Mouse (Mus musculus) splenic B cell, adult 2 months (primary cell): ENCODE data around the gene Ablim1.

Experiments used
- DNase-seq: peaks from one replicate; pipeline ENCODE4 v3.0.0-alpha.2; 2011; ENCODE audit warnings: low read depth, low spot score
- H3K27me3 ChIP-seq: 2 replicates; pipeline ENCODE4 v1.6.1; 2012; ENCODE audit warnings: mild to moderate bottlenecking, low read length, moderate library complexity, mixed read lengths; ENCODE audit not compliant: control insufficient read depth, poor library complexity, insufficient read depth, severe bottlenecking
- H3K36me3 ChIP-seq: 2 replicates; pipeline ENCODE4 v1.6.1; 2012; ENCODE audit warnings: mild to moderate bottlenecking, low read length, moderate library complexity, mixed read lengths; ENCODE audit not compliant: control insufficient read depth, poor library complexity, insufficient read depth, severe bottlenecking

Ablim1 gene

DNA sequence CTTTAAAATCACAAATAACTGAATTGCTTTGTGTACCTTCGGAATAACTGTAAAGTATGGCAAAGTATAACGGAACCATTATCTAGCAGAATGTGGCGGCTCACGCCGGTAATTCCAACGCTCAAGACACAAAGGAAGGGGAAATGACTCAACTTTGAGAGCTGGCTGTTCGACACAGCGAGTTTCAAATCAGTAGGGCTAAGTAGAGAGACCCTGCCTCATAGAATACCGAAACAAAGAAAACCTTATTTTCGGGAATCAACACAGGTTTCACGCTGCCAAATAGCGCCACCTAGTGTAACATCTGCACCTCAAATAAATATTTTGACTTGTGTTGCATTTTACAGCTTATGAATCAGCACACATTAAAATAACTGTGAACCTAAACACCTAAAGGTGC is 14.1 kb upstream of the Ablim1 start:
- H3K27me3 ChIP-seq: no peaks in the 10 kb centered on the region
- peak; percentile 75 for DNase-seq

DNA sequence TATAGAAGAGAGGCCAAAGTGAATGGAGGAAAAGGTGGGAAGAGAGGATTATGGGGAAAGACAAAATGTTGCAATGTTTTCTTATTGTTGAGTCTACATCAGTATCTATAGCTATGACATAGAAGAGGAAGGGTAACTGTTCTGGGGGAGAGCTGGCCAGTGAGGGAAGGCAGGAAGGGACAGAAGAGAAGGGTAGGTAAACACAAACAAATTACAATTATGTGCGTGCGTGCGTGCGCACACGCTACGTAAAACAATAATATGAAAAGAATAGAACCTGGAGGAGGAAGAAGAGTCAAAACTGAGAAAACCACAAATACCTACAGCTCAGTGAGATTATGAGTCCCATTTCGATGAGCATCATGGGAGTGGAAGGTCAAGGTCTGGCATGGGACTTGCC is 13.6 kb upstream of the Ablim1 start:
- no peak for DNase-seq
- Histone ChIP-seq H3K36me3 (no peaks in the 10 kb centered on the region), H3K27me3 (no peaks in the 10 kb centered on the region)

More for the DNA sequence above, 14.1 kb upstream of the Ablim1 start:
- no peaks in the 10 kb centered on the region for H3K36me3 ChIP-seq

DNA sequence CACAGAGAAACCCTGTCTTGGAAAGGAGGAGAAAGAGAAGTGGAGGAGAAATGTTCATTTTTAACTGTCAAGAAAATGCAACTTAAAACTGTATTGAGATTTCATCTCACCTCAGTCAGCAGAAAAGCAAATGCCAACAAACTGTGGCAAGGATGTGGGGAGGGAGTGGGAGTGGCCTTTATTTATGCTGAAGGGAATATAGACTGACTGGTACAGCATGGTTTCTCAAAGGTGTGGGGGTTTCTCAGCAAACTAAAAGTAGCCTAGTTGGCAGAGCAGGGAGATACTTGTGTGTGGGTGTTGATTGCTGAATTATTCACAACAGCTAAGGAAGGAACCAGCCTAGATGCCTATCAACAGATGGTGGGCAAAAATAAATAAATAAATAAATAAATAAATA is 13.0 kb upstream of the Ablim1 start:
- H3K36me3 ChIP-seq: no peaks in the 10 kb centered on the region
- no peaks in the 10 kb centered on the region for H3K27me3 ChIP-seq
- DNase-seq: no peak

DNA sequence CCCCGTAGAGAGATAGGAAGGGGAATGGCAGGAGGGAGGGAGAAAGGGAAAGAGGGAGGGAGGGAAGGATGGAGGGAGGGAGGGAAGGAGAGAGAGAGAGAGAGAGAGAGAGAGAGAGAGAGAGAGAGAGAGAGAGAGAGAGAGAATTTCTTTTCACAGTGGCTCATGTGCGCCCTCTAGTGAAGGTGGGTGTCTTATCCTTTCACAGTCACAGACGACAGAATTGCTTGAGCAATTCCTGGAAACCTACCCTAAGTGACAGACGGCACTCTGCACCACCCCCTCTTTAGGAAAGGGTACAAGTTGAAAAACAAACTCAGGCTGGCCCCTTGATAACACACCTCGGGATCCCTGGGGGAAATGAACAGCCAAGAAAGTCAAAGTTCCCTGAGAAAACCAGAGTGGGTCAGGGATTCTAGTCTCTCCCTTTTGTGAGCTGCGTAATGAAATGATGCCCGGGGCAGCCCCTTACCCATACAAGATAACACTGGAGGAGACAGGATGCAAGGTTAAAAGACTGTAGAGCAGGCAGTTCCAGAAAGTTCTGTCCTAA is 11.1 kb upstream of the Ablim1 start:
- H3K27me3 ChIP-seq: no peaks in the 10 kb centered on the region
- peak; percentile 79 for DNase-seq

DNA sequence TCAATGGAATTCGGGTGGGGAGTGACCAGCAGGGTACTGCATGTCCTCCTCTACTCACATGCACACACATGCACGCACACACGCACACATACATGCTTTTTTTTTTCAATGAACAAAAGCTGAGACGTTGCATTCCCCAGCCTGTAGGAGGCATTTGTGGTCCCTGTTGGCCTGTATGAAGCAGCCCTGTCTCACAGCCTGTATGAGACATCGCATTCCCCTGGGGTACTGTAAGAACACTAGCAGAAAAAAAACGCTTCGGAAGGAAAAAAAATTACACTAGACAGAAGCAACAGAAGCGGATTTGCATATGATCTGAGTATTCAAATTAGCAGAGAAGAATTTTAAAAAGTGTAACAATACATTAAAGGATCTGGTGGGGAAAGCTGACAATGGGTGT is 8.4 kb upstream of the Ablim1 start:
- no peak for DNase-seq
- no peaks in the 10 kb centered on the region for H3K27me3 ChIP-seq
- H3K36me3 ChIP-seq: no peaks in the 10 kb centered on the region

More for the DNA sequence above, 11.1 kb upstream of the Ablim1 start:
- no peaks in the 10 kb centered on the region for H3K36me3 ChIP-seq

DNA sequence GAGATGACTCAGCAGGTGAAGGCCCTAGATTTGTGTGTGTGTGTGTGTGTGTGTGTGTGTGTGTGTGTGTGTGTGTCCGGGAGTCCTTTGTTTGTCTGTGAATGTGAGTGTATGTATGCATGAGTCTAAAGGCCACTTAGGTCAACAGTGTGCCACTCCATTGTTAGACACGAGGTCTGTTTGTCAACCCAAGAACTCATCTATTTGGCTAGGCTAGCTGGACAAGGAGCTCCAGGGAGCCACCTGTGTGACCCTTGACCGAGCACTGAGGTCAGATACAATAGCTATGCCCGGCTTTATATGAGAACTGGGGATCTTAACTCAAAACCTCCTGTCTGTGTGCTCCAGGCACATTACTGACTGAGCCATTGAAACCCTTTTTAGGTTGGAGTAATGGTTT is 7.8 kb upstream of the Ablim1 start:
- no peaks in the 10 kb centered on the region for H3K36me3 ChIP-seq
- no peak for DNase-seq
- H3K27me3 ChIP-seq: no peaks in the 10 kb centered on the region

DNA sequence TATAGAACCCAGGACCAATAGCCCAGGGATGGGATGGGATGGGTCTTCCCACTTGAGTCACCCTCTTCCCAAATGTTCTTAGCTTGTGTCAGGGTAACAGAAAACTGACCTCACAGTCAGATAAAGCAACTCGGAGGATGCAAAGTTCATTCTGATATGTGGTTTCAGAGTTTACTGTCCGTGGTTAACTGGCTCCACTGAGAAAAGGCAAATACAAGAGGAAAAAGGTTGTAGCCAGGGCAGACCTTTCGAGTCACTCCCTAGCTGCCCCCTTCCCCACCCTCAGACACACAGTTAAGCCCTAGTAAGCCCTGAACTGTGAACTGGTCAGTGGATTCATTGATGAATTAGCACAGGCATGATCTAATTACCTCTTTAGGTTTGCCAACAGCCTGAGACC is 7.1 kb upstream of the Ablim1 start:
- Histone ChIP-seq H3K27me3 (no peaks in the 10 kb centered on the region), H3K36me3 (no peaks in the 10 kb centered on the region)
- no peak for DNase-seq

DNA sequence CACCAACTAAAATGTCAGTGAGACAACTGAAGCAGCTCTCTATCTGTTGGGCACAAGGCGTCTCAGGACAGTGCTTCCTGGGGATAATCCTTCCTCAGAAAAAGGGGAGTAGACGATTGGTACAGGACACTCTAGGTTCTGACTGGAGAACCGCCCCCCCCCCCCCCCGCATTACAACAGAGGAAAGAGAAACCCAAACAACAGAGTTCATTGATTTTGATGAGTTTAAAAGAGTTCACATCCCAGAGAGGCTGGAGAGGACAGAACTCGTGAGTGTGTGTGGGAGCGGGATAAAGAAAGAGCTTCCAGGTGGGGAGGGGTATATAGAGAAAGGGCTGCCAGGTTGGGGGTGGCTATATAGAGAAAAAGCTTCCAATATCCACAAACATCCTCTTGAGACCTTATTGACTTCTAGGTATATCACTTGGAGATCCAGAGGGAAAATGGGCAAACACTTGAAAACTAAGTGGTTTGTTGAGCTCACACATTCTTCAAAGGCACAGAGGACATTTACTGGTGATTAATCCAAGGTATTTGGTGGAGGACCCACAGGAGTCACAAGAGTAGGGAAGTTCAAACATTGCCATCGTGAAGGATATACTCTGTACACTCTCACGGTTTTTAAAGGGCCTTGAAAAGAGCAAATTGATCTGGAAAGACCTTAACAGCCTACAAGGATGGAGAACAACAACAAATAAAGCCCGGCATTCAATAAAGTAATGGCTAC is 6.1 kb upstream of the Ablim1 start:
- no peaks in the 10 kb centered on the region for H3K36me3 ChIP-seq
- H3K27me3 ChIP-seq: no peaks in the 10 kb centered on the region
- DNase-seq: no peak

DNA sequence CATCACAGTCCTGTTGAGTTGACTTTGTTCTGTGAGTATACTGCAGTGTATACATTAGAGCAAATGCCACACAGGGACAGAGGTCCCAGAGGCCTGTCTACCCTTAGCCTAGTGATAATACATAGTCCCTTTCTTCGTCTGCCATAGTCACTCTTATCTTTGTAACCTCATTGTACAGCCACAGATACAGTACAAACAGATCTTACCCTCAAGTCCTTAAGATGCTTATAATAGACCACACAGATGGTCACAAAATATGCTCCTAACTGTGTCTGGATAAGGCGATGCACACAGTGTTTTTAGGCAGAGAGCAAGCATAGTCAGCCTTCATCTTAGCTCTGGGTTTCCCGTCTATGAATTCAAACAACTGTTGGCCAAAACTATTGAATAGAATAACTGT is 1.9 kb upstream of the Ablim1 start:
- no peak for DNase-seq
- Histone ChIP-seq H3K27me3 (no peaks in the 10 kb centered on the region), H3K36me3 (no peaks in the 10 kb centered on the region)

DNA sequence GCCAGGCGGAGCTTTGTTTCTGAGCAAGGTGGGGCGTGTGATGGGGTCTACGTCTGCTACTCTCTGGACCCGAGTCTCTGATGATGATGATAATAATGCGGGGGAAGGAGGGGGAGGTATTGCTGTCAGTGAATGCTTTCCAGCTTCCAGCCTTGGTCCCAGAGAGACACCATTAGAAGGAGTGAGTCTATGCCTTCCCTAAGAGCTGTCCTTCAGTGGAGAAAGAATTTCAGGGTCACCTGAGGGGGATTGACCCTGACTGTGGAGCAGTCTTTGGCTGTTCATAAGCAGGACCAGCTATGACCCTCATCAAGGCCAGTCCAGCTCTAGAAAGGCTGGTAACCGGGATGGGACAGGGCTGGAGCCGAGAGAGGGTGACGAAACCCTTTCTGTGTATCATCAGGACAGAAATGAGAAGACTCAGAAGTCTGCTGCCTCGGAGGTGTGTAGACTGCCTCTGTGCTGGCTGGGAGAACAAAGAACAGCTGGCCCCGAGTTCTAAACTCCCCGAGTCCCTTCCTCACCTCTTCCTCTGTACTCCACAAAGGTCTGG is 370 bp upstream of the Ablim1 start:
- H3K36me3 ChIP-seq: no peaks in the 10 kb centered on the region
- no peaks in the 10 kb centered on the region for H3K27me3 ChIP-seq
- DNase-seq: no peak

DNA sequence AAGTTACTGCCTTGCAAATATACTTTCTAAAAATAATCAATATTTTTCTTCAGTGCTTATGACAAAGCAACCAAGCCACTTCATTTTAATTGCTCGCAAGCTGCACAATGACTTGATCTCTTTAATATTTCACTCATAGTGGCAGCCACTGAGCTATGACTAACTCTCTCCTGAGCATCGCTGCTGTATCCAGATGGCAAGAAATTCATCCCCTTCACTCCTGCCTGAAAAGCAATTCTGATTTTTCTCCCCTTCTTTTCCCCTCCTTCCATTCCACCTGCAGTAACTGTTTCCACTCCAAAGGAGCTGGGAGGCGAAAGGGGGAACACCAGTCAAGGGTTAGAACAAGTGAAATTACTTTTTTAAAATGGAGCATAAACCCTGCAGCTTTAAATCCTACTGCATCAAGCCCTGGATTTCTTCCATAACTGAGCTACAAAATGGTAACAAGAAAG is 801 bp downstream of the Ablim1 start:
- H3K36me3 ChIP-seq: no peaks in the 10 kb centered on the region
- no peaks in the 10 kb centered on the region for H3K27me3 ChIP-seq
- no peak for DNase-seq

DNA sequence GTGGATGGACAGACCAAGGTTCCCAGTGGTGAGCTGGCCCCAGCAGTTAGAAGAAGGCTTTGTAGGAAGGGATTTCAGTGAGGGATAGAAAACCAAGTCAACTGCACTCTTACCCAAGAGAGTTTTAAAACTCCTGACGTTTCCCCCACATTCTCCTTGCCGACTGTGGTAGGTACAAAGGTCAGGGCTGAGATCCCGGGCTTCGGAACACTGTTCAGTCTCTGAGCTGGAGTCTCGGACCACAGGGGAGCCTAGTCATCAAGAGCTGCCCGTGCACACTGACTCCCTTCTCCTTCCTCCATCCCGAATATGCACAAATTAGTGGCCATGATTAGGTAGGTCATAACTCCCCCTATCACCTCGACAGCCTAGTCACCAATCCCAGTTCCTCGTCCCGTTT is 1.5 kb downstream of the Ablim1 start:
- no peak for DNase-seq
- no peaks in the 10 kb centered on the region for H3K27me3 ChIP-seq
- H3K36me3 ChIP-seq: no peaks in the 10 kb centered on the region

DNA sequence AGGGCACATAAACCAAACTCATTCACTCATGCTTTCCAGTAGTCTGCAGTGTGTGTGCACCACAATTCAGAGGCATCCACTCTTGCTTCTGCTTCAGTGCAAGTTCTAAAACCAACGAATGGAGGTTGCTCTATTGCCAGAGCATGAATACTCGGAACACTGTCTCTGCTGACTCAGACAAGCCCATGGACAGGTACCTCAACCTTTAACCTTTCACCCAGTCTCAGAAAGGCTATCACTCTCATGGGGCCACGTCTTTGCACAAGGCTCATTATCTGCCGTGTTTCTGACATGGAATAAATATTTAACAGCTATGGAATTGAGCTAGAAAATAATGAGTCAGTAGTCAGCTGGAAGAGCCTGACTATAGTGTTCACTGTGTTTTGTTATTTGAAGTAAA is 4.7 kb downstream of the Ablim1 start:
- DNase-seq: no peak
- Histone ChIP-seq H3K27me3 (no peaks in the 10 kb centered on the region), H3K36me3 (no peaks in the 10 kb centered on the region)

DNA sequence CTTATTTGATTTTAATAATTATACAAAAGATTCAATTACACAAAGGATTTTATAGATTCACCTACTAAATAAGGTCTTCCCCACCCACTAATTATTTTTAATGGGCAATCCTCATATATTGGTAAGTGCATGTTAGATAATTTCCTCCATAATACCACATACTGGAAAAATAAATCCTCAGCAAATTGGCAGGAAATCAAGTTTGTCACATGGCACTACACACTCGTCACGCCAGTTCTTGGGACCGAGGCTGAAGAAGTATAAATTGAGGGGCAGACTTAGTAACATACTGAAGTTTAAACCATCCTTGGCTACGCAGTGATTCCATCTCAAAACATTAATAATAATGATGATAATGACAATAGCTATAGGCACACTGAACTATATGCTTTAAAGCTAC is 8.1 kb downstream of the Ablim1 start:
- H3K36me3 ChIP-seq: no peaks in the 10 kb centered on the region
- no peaks in the 10 kb centered on the region for H3K27me3 ChIP-seq
- DNase-seq: no peak

DNA sequence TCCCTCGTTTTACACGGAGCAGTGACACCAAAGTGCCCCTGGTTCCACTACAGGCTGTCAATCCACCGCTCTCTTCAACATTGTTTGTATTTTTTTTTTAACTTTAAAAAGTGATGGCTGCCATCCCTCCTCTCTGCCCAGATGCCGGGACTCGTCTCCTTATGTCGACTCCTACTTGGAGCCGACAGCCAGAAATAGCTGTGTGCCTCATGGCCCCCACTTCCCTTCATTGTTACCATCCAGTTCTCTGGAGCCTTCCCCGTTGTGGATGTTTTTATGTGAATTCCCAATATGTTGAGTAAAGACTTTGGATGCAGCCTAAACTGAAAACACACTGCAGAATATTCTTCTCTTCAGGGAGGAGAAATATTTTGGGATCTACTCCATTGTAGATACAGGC is 8.7 kb downstream of the Ablim1 start:
- DNase-seq: no peak
- no peaks in the 10 kb centered on the region for H3K36me3 ChIP-seq
- H3K27me3 ChIP-seq: no peaks in the 10 kb centered on the region
